Mouse (Mus musculus) heart, embryonic 14.5 days (tissue): ENCODE results near the gene Lpcat1. TPM values are rescaled to one million over a fixed set of nuclear protein-coding genes. Genes with fewer than 3 reads are reported as not detected.

ENCODE experiments used
- ATAC-seq: fragments of 200-750 bp; cut with Nextera tagmentation; 2 replicates; pipeline ENCODE4 v1.8.0; 2017; ENCODE audit warnings: low read depth, moderate TSS enrichment; ENCODE audit not compliant: insufficient number of reproducible peaks, insufficient read depth, low FRiP score
- H3K27ac ChIP-seq, 2 experiments: fragments of 200-500 bp in 1 of 2; fragments of 300-500 bp in 1 of 2; sonication (generic) in 1 of 2; replicated peaks in 1 of 2; 2 replicates each; pipeline ENCODE4 v1.5.1; 2012 to 2014; ENCODE audit warnings: low read depth in 2 of 2, low read length in 2 of 2, control low read depth in 1 of 2, mild to moderate bottlenecking in 1 of 2, mixed read lengths in 1 of 2; ENCODE audit not compliant: control insufficient read depth in 1 of 2, insufficient read depth in 1 of 2
- H3K27me3 ChIP-seq: fragments of 300-500 bp; sonication (generic); 2 replicates; pipeline ENCODE4 v1.6.1; 2014; ENCODE audit warnings: mild to moderate bottlenecking, low read length, control low read depth; ENCODE audit not compliant: control insufficient read depth, insufficient read depth
- H3K36me3 ChIP-seq: fragments of 300-500 bp; sonication (generic); 2 replicates; pipeline ENCODE4 v1.6.1; 2014; ENCODE audit warnings: mild to moderate bottlenecking, control low read depth, low read length, mixed read lengths; ENCODE audit not compliant: control insufficient read depth, insufficient read depth
- H3K4me1 ChIP-seq, 2 experiments: fragments of 200-500 bp in 1 of 2; fragments of 300-500 bp in 1 of 2; sonication (generic) in 1 of 2; 2 replicates each; pipeline ENCODE4 v1.6.1; 2012 to 2014; ENCODE audit warnings: low read length in 2 of 2, control low read depth in 1 of 2, mixed read lengths in 1 of 2; ENCODE audit not compliant: control insufficient read depth in 2 of 2, insufficient read depth in 2 of 2
- H3K4me2 ChIP-seq: fragments of 300-500 bp; sonication (generic); 2 replicates; pipeline ENCODE4 v1.6.1; 2014; ENCODE audit warnings: mild to moderate bottlenecking, low read length
- H3K4me3 ChIP-seq, 2 experiments: fragments of 200-500 bp in 1 of 2; fragments of 300-500 bp in 1 of 2; sonication (generic) in 1 of 2; 2 replicates each; pipeline ENCODE4 v1.5.1; 2012 to 2014; ENCODE audit warnings: low read length in 2 of 2, mild to moderate bottlenecking in 2 of 2, control low read depth in 1 of 2, low read depth in 1 of 2, moderate library complexity in 1 of 2; ENCODE audit not compliant: control insufficient read depth in 1 of 2, insufficient read depth in 1 of 2
- H3K9ac ChIP-seq: fragments of 300-500 bp; sonication (generic); 2 replicates; pipeline ENCODE4 v1.6.1; 2014; ENCODE audit warnings: mild to moderate bottlenecking, low read length
- H3K9me3 ChIP-seq: fragments of 300-500 bp; sonication (generic); 2 replicates; pipeline ENCODE4 v1.6.1; 2016; ENCODE audit warnings: low read length, control low read depth; ENCODE audit not compliant: control insufficient read depth
- WGBS: fragments of 180-500 bp; shearing (Covaris S2); extraction: QIAGEN DNeasy Blood & Tissue Kit; methylation state at CpG from one replicate; pipeline ENCODE4 v1.1.7; 2014; 5-methylcytosine and 5-hydroxymethylcytosine counted together
- polyA plus RNA-seq: library from polyadenylated mRNA; unstranded; fragments of >200 nt; fragmentation: Nextera tagmentation; extraction: Ambion mirVana; gene quantifications from 2 replicates; pipeline ENCODE4 v1.2.1, GENCODE M21; 2014

Lpcat1 gene
- polyA plus RNA-seq, 1 experiment from 2014 or later = 19.1 TPM

DNA sequence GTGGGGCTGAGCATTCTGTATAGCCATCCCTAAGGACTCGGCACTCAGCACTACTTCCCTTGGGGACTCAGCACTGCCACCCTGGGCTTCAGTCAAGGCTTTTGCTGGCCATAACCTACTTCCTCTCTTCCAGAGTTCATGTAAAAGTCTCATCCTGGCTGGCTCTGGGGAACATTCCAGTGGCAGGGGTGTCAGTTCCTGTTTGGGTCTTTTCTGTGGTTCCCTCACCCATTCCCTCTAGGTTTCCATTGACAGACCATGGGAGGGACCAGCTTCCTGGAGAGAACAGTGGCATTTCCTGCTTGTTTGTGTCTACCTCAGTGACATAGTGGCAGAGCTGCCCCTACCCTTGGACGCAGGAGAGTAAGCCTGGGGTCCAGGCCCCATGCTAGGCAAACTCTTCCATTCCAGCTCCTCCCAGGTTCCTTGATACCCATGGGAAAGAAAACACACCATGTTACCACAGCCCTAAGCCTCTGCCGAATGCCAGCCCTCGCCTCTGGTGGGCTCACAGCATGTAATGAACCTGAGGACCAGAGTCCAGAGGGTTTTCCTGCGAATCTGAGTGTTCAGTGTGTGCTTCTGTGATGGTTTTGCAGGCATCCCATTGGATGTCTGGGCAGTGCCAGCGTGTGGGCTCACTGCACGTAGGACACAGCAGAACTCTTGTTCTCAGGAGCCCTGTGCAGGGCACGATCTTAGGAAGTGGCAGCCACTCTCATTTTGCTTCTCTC, 42.0 kb downstream of the Lpcat1 start:
- H3K4me2 ChIP-seq = no peak overlapping the region
- no peaks in the 10 kb centered on the region for H3K27me3 ChIP-seq
- H3K4me1 ChIP-seq = no peaks in the 10 kb centered on the region; a peak in 1 of 4 replicates
- H3K9me3 ChIP-seq = no peaks in the 10 kb centered on the region
- H3K9ac ChIP-seq = no peak overlapping the region
- WGBS = 82% methylated on average over 8 of the region's 8 CpGs
- no peak overlapping the region for H3K27ac ChIP-seq
- ATAC-seq = no peak
- no peak overlapping the region for H3K4me3 ChIP-seq
- peaks cover 44% of the 10 kb centered on the region for H3K36me3 ChIP-seq

DNA sequence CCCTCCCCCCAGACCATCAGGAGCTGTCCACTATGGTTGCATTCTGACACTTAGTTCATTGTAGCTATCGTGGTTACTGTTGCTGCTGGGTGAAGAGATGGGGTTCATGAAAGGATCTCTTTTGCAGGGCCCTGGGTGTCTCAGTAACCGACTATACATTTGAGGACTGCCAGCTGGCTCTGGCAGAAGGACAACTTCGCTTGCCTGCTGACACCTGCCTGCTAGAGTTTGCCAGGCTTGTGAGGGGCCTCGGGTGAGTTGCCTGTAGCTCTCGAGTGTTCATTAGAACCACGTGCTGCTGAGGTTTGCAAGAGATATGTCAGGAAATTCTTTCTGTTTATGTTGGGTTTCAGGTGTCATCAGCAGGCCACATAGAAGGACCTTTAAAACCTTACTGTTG, 42.9 kb downstream of the Lpcat1 start:
- no peak overlapping the region for H3K4me3 ChIP-seq
- H3K36me3 ChIP-seq = peaks cover 53% of the 10 kb centered on the region
- H3K9ac ChIP-seq = no peak overlapping the region
- no peak overlapping the region for H3K27ac ChIP-seq
- no peaks in the 10 kb centered on the region; a peak in 1 of 4 replicates for H3K4me1 ChIP-seq
- no peak for ATAC-seq
- no peaks in the 10 kb centered on the region for H3K9me3 ChIP-seq
- H3K27me3 ChIP-seq = no peaks in the 10 kb centered on the region
- WGBS = 73% methylated on average over 6 of the region's 6 CpGs
- H3K4me2 ChIP-seq = no peak overlapping the region

GRCm38 (mm10) chr13:73512776-73513673, 46.0 kb downstream of the Lpcat1 start:
- H3K4me2 ChIP-seq = no peak overlapping the region
- H3K27ac ChIP-seq = no peak overlapping the region
- ATAC-seq = no peak
- 55% methylated on average over 13 of the region's 13 CpGs for WGBS
- H3K4me1 ChIP-seq = no peaks in the 10 kb centered on the region; a peak in 1 of 4 replicates
- peaks cover 52% of the 10 kb centered on the region for H3K36me3 ChIP-seq
- H3K9ac ChIP-seq = no peak overlapping the region
- H3K27me3 ChIP-seq = no peaks in the 10 kb centered on the region
- H3K4me3 ChIP-seq = no peak overlapping the region
- no peaks in the 10 kb centered on the region for H3K9me3 ChIP-seq

- no peak for ATAC-seq
- Histone ChIP-seq H3K27ac (no peak overlapping the region), H3K27me3 (no peaks in the 10 kb centered on the region), H3K4me1 (no peaks in the 10 kb centered on the region), H3K9me3 (no peaks in the 10 kb centered on the region), H3K9ac (no peak overlapping the region), H3K36me3 (peaks cover 28% of the 10 kb centered on the region), H3K4me3 (no peak overlapping the region), H3K4me2 (no peak overlapping the region)
- 63% methylated on average over 4 of the region's 4 CpGs for WGBS
These were observed 49.9 kb downstream of the Lpcat1 start for GRCm38 (mm10) chr13:73516886-73517285.

DNA sequence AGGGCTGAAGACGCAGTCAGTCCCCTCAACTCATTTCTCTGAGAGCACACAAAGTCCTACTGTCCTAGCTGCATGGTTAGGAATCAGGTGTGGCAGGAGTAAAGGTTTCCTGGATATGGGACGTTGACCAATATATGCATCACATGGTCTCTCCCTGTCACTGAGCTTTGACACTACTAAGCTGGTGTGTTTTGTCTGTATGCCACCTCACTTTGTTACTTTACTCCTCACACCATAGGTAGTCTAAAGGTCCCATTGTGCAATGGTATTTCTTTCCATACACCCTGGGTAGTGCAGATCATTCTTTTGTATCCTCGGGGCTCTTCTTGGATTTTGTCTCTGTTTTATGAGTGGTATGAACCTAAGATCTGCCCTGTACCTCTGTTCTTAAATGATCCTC, 66.7 kb downstream of the Lpcat1 start:
- no peaks in the 10 kb centered on the region for H3K9me3 ChIP-seq
- no peak for ATAC-seq
- 83% methylated on average over 3 of the region's 3 CpGs for WGBS

DNA sequence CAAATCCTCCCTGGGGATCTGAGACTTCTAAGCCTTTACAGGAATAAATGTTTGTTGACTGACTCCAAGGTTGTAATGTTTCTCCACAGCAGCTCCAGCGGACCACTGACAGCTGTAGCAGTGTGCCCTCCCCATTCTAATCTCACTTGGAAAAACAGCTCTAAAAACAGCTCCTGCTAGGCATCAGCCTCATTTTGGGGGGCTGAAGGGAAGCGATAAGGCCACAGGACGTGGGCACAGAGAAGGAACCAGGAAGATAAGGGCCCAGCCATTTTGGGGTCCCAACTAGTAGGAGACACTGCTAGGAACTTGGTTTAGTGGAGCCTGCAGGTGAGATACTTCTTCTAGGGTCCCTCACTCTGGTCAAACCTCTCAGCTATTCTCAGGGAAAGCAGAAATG, 68.3 kb downstream of the Lpcat1 start:
- H3K27me3 ChIP-seq = peaks cover 42% of the 10 kb centered on the region
- no peaks in the 10 kb centered on the region for H3K36me3 ChIP-seq
- no peak overlapping the region for H3K9ac ChIP-seq
- H3K4me3 ChIP-seq = no peak overlapping the region
- no peaks in the 10 kb centered on the region for H3K9me3 ChIP-seq
- no peak for ATAC-seq
- H3K4me1 ChIP-seq = peaks cover 4 to 8% of the 10 kb centered on the region in 2 experiments; a peak in 2 of 4 replicates
- H3K4me2 ChIP-seq = no peak overlapping the region
- no peak overlapping the region for H3K27ac ChIP-seq
- 35% methylated on average over 3 of the region's 3 CpGs for WGBS

More for the DNA sequence above, 66.7 kb downstream of the Lpcat1 start:
- H3K4me1 ChIP-seq = peaks cover 4 to 8% of the 10 kb centered on the region in 2 experiments; a peak in 2 of 4 replicates
- peaks cover 42% of the 10 kb centered on the region for H3K27me3 ChIP-seq
- H3K27ac ChIP-seq = no peak overlapping the region
- no peak overlapping the region for H3K9ac ChIP-seq
- no peak overlapping the region for H3K4me3 ChIP-seq
- no peaks in the 10 kb centered on the region for H3K36me3 ChIP-seq
- no peak overlapping the region for H3K4me2 ChIP-seq

DNA sequence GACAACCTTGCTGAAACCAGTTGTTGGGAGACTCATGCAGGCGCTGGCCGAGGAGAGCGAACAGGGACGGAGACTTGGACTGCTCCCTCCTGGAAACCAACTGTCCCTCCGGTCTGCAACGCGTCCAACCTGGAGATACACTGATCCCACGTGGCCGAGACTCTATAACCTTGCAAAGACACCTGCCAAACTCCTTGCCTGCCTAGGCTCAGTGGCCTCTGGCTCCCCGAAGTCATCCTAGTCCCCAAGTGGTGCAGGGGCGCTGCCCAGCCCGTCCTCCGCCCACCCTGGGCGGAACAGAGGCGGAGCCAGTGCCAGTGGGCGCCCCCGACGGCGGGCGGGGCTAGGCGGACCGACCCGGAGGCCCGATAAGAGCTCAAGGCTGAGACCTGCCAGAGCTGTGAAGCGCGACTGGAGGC, 69.4 kb downstream of the Lpcat1 start, which contains the start of gene Slc6a3:
Gene Slc6a3, plus strand, starts transcription at position 345 of the 419 bp plus-strand sequence.
- peak; percentile 66 for ATAC-seq
- peaks cover 42% of the 10 kb centered on the region for H3K27me3 ChIP-seq
- peak within 1 kb of the TSS; percentile 54 for H3K9ac ChIP-seq
- peak within 1 kb of the TSS; percentile 87 for H3K4me2 ChIP-seq
- no peaks in the 10 kb centered on the region for H3K9me3 ChIP-seq
- H3K27ac ChIP-seq = no peak within 1 kb of the TSS
- peaks cover 4 to 8% of the 10 kb centered on the region in 2 experiments; a peak in 2 of 4 replicates for H3K4me1 ChIP-seq
- no peaks in the 10 kb centered on the region for H3K36me3 ChIP-seq
- H3K4me3 ChIP-seq = peak within 1 kb of the TSS; percentile 47 to 51
- under 1% methylated on average over 26 of the region's 26 CpGs for WGBS
